Mouse (Mus musculus): ENCODE results near the gene Sez6l2. TPM values are rescaled to one million over a fixed set of nuclear protein-coding genes. Genes with fewer than 3 reads are reported as not detected.
"Not testable (repeated sequence)": the region's sequence is repeated elsewhere in the genome, so short reads cannot be mapped to it uniquely, and the experiment has no call there.

Sez6l2 gene
- polyA plus RNA-seq (2014; fragmentation: Nextera tagmentation; extraction: Ambion mirVana), result 13.2 and 14.2 TPM in 2 replicates

- under 1% methylated on average over 38 of the region's 42 CpGs for WGBS
- peak; percentile 90 for DNase-seq (ENCODE audit: low spot score)
- H3K36me3 ChIP-seq (ENCODE audit: control insufficient read depth, insufficient read depth, low read length), result no peaks in the 10 kb centered on the region
- peak within 1 kb of the TSS; percentile 82 for H3K27ac ChIP-seq (ENCODE audit: low read depth, low read length)
- peak within 1 kb of the TSS; percentile 46 for H3K4me3 ChIP-seq (ENCODE audit: low read depth, low read length)
- H3K9ac ChIP-seq (ENCODE audit: low read depth, low read length), result peak within 1 kb of the TSS; percentile 55
- peak; percentile 89 for ATAC-seq (ENCODE audit: low FRiP score)
- peak within 1 kb of the TSS; percentile 97 for H3K4me2 ChIP-seq (replicated peaks; ENCODE audit: low read depth, low read length)
- H3K4me1 ChIP-seq (replicated peaks; ENCODE audit: control insufficient read depth, insufficient read depth, low read length), result no peaks in the 10 kb centered on the region
- H3K9me3 ChIP-seq (ENCODE audit: control insufficient read depth, low read length), result no peaks in the 10 kb centered on the region
- peaks cover 20% of the 10 kb centered on the region for H3K27me3 ChIP-seq (ENCODE audit: control insufficient read depth, insufficient read depth, low read length)
These were observed at the start of gene Sez6l2 for GRCm38 (mm10) chr7:126949793-126950646. Gene Sez6l2, plus strand, starts transcription at chr7:126950563.

DNA sequence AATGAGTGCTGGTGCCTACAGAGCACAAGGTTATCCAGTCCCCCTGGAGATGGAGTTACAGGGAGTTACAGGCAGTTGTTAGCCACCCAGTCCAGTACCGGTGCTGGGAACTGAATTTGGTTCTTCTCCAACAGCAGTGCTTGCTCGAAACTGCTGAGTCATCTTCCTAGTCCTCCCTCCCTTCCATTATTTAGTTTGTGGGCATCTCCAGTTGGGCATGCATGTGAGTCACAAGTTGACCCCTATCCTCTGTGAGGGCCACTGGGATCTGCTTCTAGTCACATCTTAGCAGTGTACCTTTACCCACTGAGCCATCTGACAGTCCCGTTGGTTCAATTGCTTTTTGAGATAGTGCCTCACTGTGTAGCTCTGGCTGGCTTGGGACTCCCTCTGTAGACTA, 44.8 kb upstream of the Sez6l2 start:
- H3K9me3 ChIP-seq (ENCODE audit: control insufficient read depth, low read length), result no peaks in the 10 kb centered on the region
- no peak for DNase-seq (ENCODE audit: low spot score)
- H3K4me2 ChIP-seq (replicated peaks; ENCODE audit: low read depth, low read length), result no peak overlapping the region
- WGBS, result 75% methylated on average over 3 of the region's 3 CpGs
- H3K4me3 ChIP-seq (ENCODE audit: low read depth, low read length), result no peak overlapping the region
- ATAC-seq (ENCODE audit: low FRiP score), result no peak
- no peak overlapping the region for H3K9ac ChIP-seq (ENCODE audit: low read depth, low read length)
- H3K27me3 ChIP-seq (ENCODE audit: control insufficient read depth, insufficient read depth, low read length), result no peaks in the 10 kb centered on the region
- no peak overlapping the region for H3K27ac ChIP-seq (ENCODE audit: low read depth, low read length)
- H3K4me1 ChIP-seq (replicated peaks; ENCODE audit: control insufficient read depth, insufficient read depth, low read length), result no peaks in the 10 kb centered on the region
- no peaks in the 10 kb centered on the region for H3K36me3 ChIP-seq (ENCODE audit: control insufficient read depth, insufficient read depth, low read length)

DNA sequence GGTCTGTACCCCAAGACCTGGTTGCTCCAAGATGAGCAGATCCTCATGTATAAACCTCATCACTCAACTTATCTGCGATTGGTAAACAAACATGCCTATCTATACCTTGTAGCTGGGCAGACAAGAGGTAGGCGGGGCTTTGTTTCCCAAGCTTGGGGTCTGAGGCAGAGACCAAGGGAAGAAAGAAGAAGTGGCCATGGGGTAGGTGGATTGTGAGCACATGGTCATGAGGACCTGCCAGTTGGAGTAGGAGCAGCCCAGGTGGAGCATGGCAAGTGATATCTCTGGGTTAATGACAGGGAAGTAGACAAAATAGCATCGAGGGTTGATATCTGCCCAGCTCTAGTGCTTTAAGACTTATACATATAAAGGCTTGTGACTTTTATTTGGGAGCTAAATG, 35.5 kb upstream of the Sez6l2 start:
- H3K9me3 ChIP-seq (ENCODE audit: control insufficient read depth, low read length), result no peaks in the 10 kb centered on the region
- no peak overlapping the region for H3K4me2 ChIP-seq (replicated peaks; ENCODE audit: low read depth, low read length)
- H3K27me3 ChIP-seq (ENCODE audit: control insufficient read depth, insufficient read depth, low read length), result no peaks in the 10 kb centered on the region
- no peak overlapping the region for H3K27ac ChIP-seq (ENCODE audit: low read depth, low read length)
- no peaks in the 10 kb centered on the region for H3K36me3 ChIP-seq (ENCODE audit: control insufficient read depth, insufficient read depth, low read length)
- no peak overlapping the region for H3K4me3 ChIP-seq (ENCODE audit: low read depth, low read length)
- no peak overlapping the region for H3K9ac ChIP-seq (ENCODE audit: low read depth, low read length)
- no peaks in the 10 kb centered on the region for H3K4me1 ChIP-seq (replicated peaks; ENCODE audit: control insufficient read depth, insufficient read depth, low read length)
- 87% methylated on average over 3 of the region's 3 CpGs for WGBS
- ATAC-seq (ENCODE audit: low FRiP score) (no peak), DNase-seq (ENCODE audit: low spot score) (no peak)

- ATAC-seq (ENCODE audit: low FRiP score); H3K4me2 ChIP-seq (replicated peaks; ENCODE audit: low read depth, low read length); H3K9ac ChIP-seq (ENCODE audit: low read depth, low read length); H3K4me1 ChIP-seq (replicated peaks; ENCODE audit: control insufficient read depth, insufficient read depth, low read length); DNase-seq (ENCODE audit: low spot score); H3K4me3 ChIP-seq (ENCODE audit: low read depth, low read length); H3K9me3 ChIP-seq (ENCODE audit: control insufficient read depth, low read length); H3K27ac ChIP-seq (ENCODE audit: low read depth, low read length); H3K27me3 ChIP-seq (ENCODE audit: control insufficient read depth, insufficient read depth, low read length); H3K36me3 ChIP-seq (ENCODE audit: control insufficient read depth, insufficient read depth, low read length): not testable (repeated sequence)
- 33% methylated on average over 4 of the region's 4 CpGs for WGBS
These were observed 32.0 kb upstream of the Sez6l2 start for GRCm38 (mm10) chr7:126918356-126918755.

- no peaks in the 10 kb centered on the region for H3K36me3 ChIP-seq (ENCODE audit: control insufficient read depth, insufficient read depth, low read length)
- no peak for ATAC-seq (ENCODE audit: low FRiP score)
- no peaks in the 10 kb centered on the region for H3K9me3 ChIP-seq (ENCODE audit: control insufficient read depth, low read length)
- no peak for DNase-seq (ENCODE audit: low spot score)
- H3K9ac ChIP-seq (ENCODE audit: low read depth, low read length), result 0 out of 2 replicates have a peak overlapping the region, but pooled peaks have one; percentile 7
- H3K27me3 ChIP-seq (ENCODE audit: control insufficient read depth, insufficient read depth, low read length), result no peaks in the 10 kb centered on the region
- 0 out of 2 replicates have a peak overlapping the region, but pooled peaks have one; percentile 6 for H3K4me2 ChIP-seq (replicated peaks; ENCODE audit: low read depth, low read length)
- H3K4me3 ChIP-seq (ENCODE audit: low read depth, low read length), result no peak overlapping the region
- WGBS, result 76% methylated on average over 4 of the region's 4 CpGs
- H3K4me1 ChIP-seq (replicated peaks; ENCODE audit: control insufficient read depth, insufficient read depth, low read length), result peaks cover 4% of the 10 kb centered on the region; the same call in 1 of the 2 replicates
- H3K27ac ChIP-seq (ENCODE audit: low read depth, low read length), result no peak overlapping the region
These were observed 30.4 kb upstream of the Sez6l2 start for GRCm38 (mm10) chr7:126919973-126920372.

DNA sequence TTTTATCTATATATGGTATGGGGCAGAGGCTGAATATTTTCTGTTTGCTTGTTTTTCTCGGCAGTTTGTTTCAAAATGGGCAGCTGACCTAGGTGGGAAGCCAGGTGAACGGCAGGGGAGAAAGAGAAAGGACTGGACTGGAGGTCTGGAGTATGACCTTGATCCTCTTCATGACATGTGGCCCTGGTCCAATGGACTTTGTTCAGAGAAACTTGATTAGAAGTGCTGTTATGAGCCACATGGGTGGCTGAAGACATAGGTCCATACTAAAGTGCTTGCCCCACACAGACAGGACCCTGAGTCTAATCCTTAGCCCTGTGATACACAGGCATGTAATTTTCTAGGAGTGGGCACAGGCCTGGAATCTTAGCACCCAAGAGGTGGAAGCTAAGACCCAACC, 28.8 kb upstream of the Sez6l2 start:
- Histone ChIP-seq H3K9ac (ENCODE audit: low read depth, low read length) (no peak overlapping the region; the same call in 1 of the 2 replicates), H3K27ac (ENCODE audit: low read depth, low read length) (0 out of 2 replicates have a peak overlapping the region, but pooled peaks have one; percentile 1), H3K27me3 (ENCODE audit: control insufficient read depth, insufficient read depth, low read length) (no peaks in the 10 kb centered on the region), H3K4me1 (replicated peaks; ENCODE audit: control insufficient read depth, insufficient read depth, low read length) (peaks cover 4% of the 10 kb centered on the region; the same call in 1 of the 2 replicates), H3K36me3 (ENCODE audit: control insufficient read depth, insufficient read depth, low read length) (no peaks in the 10 kb centered on the region), H3K4me3 (ENCODE audit: low read depth, low read length) (0 out of 2 replicates have a peak overlapping the region, but pooled peaks have one; percentile 11), H3K4me2 (replicated peaks; ENCODE audit: low read depth, low read length) (peak overlapping the region; percentile 9; the same call in 1 of the 2 replicates), H3K9me3 (ENCODE audit: control insufficient read depth, low read length) (no peaks in the 10 kb centered on the region)
- ATAC-seq (ENCODE audit: low FRiP score), result no peak
- 75% methylated on average over 2 of the region's 2 CpGs for WGBS
- DNase-seq (ENCODE audit: low spot score), result no peak

- ATAC-seq (ENCODE audit: low FRiP score) (peak; percentile 86), DNase-seq (ENCODE audit: low spot score) (peak; percentile 74)
- Histone ChIP-seq H3K36me3 (ENCODE audit: control insufficient read depth, insufficient read depth, low read length) (no peaks in the 10 kb centered on the region), H3K4me1 (replicated peaks; ENCODE audit: control insufficient read depth, insufficient read depth, low read length) (peaks cover 4% of the 10 kb centered on the region; the same call in 1 of the 2 replicates), H3K27ac (ENCODE audit: low read depth, low read length) (peak within 1 kb of the TSS; percentile 88), H3K4me3 (ENCODE audit: low read depth, low read length) (peak within 1 kb of the TSS; percentile 11; the same call in 1 of the 2 replicates), H3K9me3 (ENCODE audit: control insufficient read depth, low read length) (no peaks in the 10 kb centered on the region), H3K27me3 (ENCODE audit: control insufficient read depth, insufficient read depth, low read length) (no peaks in the 10 kb centered on the region), H3K4me2 (replicated peaks; ENCODE audit: low read depth, low read length) (peak within 1 kb of the TSS; percentile 31), H3K9ac (ENCODE audit: low read depth, low read length) (peak within 1 kb of the TSS; percentile 44)
- 28% methylated on average over 5 of the region's 5 CpGs for WGBS
These were observed 27.7 kb upstream of the Sez6l2 start, which contains the start of gene Tmem219 for GRCm38 (mm10) chr7:126922624-126923060. Gene Tmem219, minus strand, starts transcription at chr7:126922917.

GRCm38 (mm10) chr7:126923999-126924398, 26.4 kb upstream of the Sez6l2 start:
- Histone ChIP-seq H3K4me1 (replicated peaks; ENCODE audit: control insufficient read depth, insufficient read depth, low read length) (peaks cover 4% of the 10 kb centered on the region; the same call in 1 of the 2 replicates), H3K27me3 (ENCODE audit: control insufficient read depth, insufficient read depth, low read length) (no peaks in the 10 kb centered on the region), H3K4me2 (replicated peaks; ENCODE audit: low read depth, low read length) (no peak overlapping the region), H3K36me3 (ENCODE audit: control insufficient read depth, insufficient read depth, low read length) (no peaks in the 10 kb centered on the region), H3K27ac (ENCODE audit: low read depth, low read length) (peak overlapping the region; percentile 88), H3K9ac (ENCODE audit: low read depth, low read length) (no peak overlapping the region), H3K9me3 (ENCODE audit: control insufficient read depth, low read length) (no peaks in the 10 kb centered on the region), H3K4me3 (ENCODE audit: low read depth, low read length) (no peak overlapping the region)
- DNase-seq (ENCODE audit: low spot score) (no peak), ATAC-seq (ENCODE audit: low FRiP score) (no peak)
- WGBS, result 27% methylated on average over 5 of the region's 5 CpGs
